Mouse (Mus musculus): ENCODE measurements at regions not wholly inside any gene's neighbourhood (a gene's known extent, or its start where the extent isn't known, plus 50 kb on each side); places are given as distances from the start of the nearest gene placed in this dataset.

GRCm38 (mm10) chr11:111774108-111774679 is 708.2 kb downstream of the Kcnj2 start:
- TF ChIP-seq CTCF (IDR thresholded peaks at IDR 0.05; ENCODE audit: low read depth) (no peak), EP300 (optimal IDR thresholded peaks at IDR 0.05) (no peak)
